Mouse (Mus musculus): ENCODE measurements around the gene Klf4.

DNA sequence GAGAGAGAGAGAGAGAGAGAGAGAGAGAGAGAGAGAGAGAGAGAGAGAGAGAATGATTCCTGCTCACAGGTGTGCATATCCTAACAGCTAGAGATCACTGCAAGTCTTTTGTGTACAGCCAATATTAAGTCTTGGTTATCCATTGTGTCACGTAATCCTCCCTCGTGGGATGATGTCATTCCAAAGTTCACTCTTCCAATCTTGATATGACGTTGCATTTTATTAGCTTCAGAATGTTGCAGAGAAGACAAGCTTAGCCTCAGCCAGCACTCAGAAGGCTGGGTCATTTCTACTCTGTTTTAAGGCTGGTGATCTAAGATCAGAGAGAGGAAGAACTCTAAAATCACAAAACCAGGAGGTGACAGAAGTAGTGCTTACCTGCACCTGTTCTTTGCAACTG, 39.0 kb downstream of the Klf4 start:
- TF ChIP-seq CTCF (IDR thresholded peaks at IDR 0.05) (no peak), POLR2A (IDR thresholded peaks at IDR 0.05; ENCODE audit: insufficient read depth, low read depth, low read length) (no peak), EP300 (IDR thresholded peaks at IDR 0.05; ENCODE audit: insufficient read depth, low read depth, low read length) (no peak)

All from heart, adult 2 months (tissue).